Mouse (Mus musculus) thymus, postnatal 36 days (tissue): ENCODE data around the gene Bpifb2.
A peak's percentile ranks its signal among the peaks of the same experiment; 100 is the strongest.
"Not testable (repeated sequence)": the region's sequence is repeated elsewhere in the genome, so short reads cannot be mapped to it uniquely, and the experiment has no call there.

Source experiments
- DNase-seq, 2 experiments: peaks; one replicate each; pipeline ENCODE4 v3.0.0; 2022; ENCODE audit warnings: mixed read lengths in 2 of 2

Bpifb2 gene

DNA sequence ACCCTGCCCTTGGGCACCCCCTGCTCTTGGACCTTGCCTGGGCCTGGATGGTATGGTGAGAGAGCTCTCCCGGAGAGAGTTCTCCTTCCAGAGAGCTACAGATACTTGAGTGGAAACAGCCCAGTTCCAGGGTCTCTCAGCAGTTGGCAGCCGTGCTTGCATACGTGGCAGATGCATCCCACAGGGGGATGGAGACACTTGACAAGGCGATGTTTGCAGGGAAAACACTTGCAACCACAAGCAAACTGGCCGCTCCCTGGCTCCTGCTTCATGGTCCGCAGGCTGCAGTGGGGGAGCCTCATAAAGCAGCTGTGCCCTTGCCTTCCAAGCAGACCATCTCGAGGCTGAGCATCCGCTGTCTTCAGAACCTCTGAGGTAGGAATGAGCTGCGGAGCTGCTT, at the start of gene Bpifb2:
Gene Bpifb2 (plus strand): TSS at position 301 of the 400 bp plus-strand sequence.
- no peak for DNase-seq

DNA sequence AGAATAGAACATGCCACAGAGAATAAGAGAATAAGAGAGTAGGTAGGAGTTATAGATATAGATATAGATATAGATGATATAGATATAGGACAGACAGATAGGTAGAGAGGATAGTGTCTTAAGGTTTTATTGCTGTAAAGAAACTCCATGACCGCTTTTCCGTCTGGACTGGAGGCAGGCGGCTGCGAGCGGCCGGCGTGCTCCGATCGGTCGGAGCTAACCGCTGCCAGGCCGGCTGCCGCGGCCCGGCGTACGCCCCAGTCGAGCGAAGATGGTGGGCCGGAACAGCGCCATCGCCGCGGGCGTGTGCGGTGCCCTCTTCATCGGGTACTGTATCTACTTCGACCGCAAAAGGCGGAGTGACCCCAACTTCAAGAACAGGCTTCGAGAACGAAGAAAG, 48.9 kb upstream of the Bpifb2 start:
- not testable (repeated sequence) for DNase-seq

DNA sequence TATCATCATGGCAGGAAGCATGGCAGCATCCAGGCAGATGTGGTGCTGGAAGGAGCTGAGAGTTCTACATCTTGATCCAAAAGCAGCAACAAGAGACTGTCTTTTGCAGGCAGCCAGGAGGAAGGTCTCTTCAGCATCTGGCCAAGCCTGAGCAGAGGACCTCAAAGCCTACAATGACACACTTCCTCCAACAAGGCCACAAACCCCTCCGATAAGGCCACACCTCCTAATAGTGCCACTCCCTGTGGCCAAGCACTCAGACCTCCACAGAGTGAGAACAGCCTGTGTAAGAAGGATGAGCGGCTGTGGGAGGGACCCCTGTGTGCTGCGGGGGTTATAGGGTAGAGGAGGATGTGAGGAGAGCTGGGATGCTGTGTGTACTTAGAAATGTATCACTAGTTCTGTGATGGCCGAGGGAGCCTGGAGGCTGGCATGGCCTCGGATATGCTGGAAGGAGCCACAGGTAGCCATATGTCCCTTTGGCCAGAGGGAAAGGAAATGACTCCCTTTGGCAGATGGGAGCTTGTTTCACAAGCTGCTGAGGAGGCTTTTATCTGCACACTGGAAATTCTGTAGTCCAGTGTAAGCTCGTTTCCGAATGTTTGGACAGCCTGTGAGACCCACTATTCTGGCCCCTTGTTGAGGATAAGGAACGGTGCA, 47.5 kb upstream of the Bpifb2 start:
- no peak for DNase-seq

DNA sequence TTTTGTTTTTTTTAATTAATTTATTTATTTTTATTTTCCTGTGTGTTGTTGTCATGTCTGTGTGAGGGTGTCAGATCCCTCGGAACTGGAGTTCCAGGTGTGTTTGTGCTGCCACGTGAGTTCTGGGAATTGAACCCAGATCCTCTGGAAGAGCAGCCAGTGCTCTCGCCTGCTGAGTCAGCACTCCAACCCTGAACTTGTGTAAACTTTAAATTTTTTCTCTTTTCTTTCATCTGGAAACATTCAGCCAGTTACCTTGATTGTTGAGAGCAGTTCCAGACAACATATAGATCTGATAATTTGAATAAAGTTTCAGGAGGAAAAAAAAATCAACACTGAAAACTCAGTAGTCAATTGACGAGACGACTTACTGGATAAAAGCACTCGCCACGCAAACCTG, 46.1 kb upstream of the Bpifb2 start:
- DNase-seq = no peak

DNA sequence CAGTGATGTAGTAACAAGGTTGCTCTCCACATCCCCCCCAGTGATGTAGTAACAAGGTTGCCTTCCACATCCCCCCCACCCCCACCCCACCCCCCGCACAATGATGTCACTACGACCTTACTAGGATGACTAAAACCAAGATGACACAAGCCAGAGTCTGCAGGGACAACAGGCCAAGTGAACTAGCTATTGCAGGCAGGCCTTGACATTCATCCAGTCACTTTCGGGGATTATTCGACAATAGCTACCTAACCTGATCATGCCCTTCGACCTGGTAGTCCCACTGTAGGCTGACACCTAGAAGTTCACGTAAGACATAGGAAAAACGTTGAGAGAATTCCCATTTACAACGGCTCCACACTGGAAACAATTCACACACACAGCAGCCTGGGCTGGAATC, 41.6 kb upstream of the Bpifb2 start:
- DNase-seq = no peak

DNA sequence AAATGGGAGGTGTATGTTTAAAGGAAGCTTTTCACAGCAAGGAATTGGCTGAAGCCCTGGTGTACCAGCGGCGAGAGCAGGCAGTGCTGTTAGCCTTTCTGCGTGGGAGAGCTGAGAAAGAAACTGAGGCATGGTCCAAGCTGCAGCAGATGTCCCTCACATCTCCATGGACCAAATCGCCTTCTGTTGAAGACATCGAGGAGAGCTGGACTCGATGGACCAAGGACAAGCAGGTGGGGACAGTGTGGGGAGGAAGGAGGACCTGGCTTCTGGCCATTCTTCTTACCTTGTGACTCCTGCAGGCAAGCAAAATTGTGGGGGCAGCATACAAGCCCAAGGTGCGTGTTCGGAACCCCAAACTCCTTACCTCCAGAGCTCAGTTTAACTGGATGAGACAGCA, 32.0 kb upstream of the Bpifb2 start:
- DNase-seq = no peak

DNA sequence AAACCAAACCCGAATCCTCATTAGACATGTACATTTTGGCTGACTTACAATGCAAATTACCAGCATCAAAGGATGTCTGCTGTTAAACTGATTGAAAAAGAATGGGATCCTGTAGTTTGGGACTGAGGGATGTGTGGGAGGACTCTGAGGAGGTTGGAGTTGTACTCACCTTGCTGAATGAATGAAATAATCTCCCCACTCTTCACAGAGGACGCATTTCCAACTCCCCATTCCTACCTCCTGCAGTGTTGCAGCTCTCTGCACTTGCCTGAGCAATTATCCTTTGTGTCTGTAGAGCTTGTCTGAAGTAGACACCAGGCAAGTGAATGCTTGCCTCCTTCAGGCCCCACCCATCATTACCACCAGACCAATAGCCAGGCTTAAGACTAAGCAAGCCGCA, 26.5 kb upstream of the Bpifb2 start:
- no peak for DNase-seq

DNA sequence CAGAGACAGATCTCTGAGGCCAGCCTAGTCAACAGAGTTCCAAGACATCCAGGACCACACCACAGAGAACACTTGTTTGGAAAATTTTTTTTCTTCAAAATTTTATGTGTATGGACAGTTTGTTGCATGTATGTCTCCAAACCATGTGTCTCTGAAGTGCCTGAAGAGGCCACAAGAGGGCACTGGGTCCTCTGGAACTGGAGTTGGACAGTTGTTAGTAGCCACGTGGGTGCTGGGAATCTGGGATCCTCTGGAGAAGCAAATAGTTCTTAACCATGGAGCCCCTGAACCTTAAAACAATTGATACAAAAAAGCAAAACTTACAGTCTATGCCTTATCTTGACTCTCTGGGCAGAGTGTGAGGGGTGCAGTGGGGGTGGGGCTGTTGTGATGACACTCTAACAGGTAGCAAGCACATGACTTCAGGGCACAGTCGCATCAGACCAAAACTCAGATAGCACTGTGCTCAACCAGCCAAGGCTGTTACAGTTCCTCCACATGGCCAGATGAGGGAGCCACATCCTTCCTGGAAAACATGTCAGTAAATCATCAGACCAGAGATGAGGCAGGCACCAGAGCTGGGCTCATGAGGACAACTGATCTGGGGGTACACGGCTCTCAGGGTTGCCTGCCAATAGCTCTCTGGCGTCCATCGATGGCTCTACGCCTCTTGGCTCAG, 24.4 kb upstream of the Bpifb2 start:
- no peak for DNase-seq

DNA sequence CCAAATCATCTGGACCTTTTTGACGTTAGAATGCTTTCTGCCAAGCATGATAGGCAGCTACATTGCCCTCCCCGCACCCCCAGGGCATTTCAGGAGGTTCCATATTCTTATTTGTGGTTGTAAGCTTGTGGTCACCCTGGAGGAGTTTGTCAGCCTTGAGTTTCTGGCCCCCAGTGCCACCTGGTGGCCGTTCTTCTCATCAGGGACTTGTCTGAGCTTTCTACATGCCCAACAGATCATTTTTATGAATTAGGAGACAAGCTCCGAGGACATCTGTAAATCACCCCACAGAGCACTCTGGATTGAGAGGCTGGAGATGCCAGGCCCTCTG, 23.9 kb upstream of the Bpifb2 start:
- peak; percentile 40 to 45 for DNase-seq

DNA sequence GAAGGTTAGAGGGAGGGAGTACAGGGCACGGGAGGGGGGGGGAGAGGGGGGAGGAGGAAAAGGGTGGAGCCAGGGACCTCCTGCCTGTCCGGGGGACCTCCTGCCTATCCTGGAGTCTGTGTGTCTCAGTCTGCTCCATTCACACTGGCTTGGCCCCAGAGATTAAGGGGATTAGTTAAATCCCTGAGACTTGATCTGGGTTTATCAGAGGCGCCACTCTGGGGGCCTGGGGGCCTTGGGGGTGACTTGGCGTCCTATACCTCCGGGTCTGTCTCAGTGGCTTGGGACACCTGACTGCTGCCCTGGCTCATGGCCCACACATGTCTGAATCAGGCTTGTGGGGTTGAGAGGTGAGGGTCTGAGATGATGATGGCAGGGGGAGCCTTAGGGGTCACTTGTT, 21.3 kb upstream of the Bpifb2 start:
- no peak for DNase-seq

DNA sequence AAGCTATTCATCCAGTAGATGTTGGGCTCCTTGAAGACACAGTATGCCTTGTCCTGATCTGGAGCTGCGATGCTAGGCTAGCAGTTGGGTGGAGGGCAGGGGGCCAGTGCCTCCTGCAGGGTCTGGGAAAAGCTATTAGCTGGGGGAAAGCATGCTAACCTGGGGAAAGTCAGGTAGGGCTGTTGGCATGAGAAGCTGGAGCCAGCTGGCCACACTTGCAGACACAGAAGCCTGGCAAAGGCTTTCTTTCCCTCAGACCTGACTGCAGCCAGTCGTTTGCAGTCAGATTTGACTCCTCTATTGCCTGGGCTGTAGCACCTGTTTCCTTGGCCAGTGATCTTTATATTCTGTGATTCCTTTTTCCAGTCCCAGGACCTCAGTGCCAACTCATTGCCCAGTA, 15.3 kb upstream of the Bpifb2 start:
- DNase-seq = no peak

DNA sequence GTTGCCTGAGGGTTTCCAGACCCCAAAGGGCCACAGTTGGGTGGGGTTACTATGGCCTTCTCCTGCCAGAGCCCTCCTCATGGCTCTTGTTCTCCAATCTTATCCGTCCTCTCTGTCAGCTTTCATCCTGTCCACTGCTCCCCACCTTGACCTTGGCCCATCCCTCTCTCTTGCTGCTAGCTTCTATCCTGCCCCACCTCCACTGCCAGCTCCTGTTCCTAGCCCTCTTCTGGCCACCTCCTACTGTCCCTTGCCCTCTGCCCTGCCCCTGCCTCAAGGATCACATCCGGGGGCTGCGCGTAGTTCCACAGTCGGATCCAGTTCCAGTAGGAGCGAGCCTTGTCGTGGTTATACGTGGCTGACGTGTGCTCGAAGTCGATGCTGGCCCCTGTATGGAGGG, 14.5 kb upstream of the Bpifb2 start:
- DNase-seq = no peak

DNA sequence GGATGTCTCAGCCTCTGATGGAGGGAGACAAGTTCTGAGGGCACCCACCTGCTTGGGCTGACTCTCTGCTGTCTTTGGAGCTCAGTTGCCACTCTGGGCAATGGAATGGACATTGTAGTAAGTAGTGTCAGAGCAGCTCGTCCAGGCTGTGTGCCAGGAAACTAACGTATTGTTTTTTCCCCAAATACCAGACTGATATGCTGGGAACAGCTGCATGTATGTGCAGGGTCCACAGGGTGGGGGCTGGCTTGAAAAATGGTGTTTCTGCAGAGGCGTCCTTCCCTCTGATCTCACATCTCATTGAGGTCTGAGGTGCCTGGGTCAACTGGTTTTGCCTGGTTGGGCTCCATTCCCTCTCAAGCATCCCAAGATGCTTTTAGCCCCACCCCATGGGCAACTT, 14.1 kb upstream of the Bpifb2 start:
- no peak for DNase-seq

DNA sequence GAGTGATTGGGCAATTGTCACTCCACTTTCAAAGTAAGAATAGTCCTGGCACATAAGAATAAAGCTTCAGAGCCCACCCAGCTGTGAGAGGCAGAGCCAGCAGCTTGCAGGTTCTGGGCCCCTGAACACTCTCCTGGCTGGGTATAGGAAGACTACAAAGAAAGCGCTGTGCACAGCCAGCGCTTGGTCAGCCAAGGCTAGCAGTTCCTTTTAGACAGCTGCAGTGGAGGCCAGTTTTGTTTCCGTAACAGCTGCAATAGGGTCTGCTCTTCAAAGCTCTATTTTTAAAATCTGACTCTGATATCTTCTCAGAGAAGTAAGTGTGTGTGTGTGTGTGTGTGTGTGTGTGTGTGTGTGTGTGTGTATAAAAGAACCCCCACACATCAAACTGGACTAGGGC, 12.9 kb upstream of the Bpifb2 start:
- DNase-seq = no peak

DNA sequence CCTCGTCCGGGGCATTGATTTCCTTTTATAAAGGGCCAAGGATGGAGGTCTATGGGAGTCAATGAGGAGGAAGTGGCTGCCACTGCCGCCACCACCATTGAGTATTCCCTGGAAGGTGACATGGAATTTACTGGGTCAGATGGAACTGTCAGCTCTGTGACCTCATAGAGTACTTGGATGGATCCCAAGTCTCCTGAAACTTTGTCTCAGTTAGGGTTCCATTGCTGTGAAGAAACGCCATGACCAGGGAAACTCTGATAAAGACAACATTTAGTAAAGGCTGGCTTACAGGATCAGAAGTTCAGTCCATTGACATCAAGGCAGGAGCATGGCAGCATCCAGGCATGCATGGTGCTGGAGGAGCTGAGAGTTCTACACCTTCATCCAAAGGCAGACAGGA, 3.9 kb upstream of the Bpifb2 start, which contains the start of gene Sun5:
Gene Sun5 (minus strand): TSS at position 101 of the 400 bp plus-strand sequence.
- DNase-seq = no peak

DNA sequence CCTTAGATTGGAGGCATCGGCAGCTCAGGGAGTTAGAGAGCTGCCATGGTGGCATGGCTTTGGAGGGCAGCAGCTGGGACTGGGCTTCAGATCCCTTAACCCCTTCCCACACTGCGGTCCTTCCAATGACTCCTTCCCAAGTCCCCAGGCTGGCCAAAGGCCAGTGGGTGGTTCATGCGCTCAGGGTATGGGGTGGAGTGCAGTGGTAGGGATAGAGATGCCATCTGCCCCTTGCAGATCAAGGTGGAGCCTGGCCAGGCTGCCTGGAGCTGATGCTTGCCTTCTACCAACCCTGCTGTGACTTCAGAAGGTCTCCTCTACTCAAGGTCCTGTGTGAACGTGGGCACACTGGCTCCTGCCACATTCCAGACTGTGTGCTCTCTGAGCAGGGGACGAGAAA, 24.3 kb downstream of the Bpifb2 start:
- DNase-seq = no peak

DNA sequence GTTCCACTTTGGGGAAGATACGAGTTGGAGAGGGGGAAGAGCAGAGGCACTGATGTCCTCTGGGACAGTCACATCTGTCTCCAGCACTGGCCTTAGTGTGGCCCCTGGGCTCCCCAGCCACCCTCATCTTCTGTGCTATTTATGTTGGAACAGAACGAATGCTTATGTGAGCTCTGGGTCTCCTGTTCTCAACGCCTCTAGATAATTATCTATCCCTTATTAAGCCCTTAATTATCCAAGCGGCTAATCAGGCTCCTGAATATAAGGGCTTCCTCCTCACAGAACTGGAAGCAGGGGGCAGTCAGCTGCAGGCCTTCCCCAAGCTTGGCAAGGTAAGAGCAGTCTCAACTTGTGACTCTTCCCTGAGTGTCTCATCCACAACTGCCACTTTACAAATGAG, 25.2 kb downstream of the Bpifb2 start, which contains the start of gene Bpifb6:
Gene Bpifb6 (plus strand): TSS at position 301 of the 400 bp plus-strand sequence.
- no peak for DNase-seq

DNA sequence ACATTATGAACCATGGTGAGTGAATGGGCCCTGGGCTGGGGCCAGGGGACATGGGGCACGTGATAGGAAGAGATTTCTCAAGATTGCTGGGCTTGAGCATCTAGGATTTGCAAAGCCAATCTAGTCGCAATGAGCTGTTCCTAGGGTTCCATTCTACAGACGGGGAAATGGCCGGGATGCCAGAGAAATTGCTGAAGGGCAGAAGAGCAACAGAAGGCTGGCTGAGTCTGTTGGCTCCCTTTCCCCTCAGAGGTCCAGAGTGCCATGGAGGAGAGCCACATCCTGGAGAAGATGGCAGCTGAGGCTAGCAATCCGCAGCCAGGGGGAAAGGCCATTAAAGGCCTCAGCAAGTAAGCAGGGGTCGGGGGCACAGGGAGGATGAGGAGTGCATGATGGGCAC, 27.9 kb downstream of the Bpifb2 start:
- DNase-seq = no peak

DNA sequence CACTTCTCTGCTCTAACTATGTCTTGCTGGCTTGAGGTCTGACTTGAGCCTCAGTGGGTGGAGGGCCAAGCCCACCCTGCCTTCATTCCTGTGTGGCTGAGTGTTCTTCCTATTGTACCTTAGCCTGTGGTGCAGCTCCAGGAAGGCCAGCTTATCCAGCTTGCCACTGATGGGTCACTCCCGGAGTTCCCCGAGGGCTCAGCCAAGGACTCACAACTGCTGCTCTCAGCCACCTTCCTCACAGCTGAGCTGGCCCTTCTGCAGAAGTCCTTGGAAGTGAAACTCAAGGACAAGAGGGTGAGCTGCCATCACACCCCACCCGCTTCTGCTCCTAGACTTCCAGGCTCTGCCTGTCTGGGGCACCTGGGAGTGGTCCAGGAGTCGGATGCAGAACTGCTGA, 31.8 kb downstream of the Bpifb2 start:
- DNase-seq = no peak

DNA sequence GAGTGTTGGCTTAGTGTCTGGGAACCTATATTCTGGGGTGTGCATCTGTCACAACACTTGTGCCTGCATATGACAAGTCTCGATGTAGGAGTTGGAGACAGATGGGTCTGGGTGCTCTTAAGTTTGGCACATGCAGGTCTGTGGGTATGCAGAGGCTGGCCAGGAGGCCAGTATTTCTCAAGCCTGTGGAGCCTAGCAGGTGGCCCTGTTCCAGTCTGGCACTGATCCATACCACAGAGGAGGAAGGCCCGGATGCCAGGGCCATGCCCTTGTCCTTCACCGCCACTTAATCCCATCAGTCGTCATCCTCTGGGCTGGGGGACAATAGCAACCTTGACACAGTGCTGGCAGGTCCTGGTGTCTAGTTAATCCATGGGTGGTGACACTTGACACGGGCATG, 39.3 kb downstream of the Bpifb2 start:
- no peak for DNase-seq

DNA sequence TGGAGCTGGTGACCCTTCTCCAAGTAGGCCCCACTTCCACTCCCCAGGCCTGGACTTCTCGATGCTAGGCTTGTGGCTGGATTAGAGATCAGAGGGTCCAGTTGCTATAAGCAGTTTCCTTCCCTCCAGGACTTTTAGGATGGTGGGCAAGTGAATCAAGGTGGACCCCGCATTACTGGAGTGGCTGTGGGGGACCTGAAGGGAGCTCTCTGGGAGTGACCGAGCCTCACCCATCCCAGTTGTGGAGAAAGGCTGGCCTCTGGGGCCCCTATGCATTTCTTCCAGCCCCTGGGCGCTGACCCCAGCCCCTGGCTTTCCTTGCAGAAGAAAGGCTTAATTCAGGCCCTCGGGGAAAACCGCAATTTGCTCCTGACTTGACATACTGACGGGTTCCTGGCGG, 43.1 kb downstream of the Bpifb2 start, which contains the start of gene Bpifb3:
Gene Bpifb3 (plus strand): TSS at position 301 of the 400 bp plus-strand sequence.
- no peak for DNase-seq

DNA sequence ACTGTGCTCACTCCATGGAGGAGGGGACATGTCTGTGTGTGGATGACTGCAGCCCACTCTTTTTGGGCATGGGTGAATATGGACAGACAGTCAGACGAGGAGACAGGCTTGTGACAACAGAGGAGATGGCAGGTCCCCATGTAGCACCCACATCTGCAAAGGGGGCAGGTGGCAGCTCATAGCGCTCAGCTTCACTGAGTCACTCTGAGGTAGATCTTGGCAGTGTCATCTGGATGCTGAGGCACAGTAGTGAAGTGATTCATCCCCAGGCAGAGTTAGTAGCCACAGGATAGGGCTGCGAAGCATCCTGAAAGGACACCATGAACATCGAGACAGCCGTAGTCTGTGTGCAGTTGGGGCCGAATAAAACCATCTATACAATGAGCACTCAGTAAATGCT, 46.4 kb downstream of the Bpifb2 start:
- no peak for DNase-seq

DNA sequence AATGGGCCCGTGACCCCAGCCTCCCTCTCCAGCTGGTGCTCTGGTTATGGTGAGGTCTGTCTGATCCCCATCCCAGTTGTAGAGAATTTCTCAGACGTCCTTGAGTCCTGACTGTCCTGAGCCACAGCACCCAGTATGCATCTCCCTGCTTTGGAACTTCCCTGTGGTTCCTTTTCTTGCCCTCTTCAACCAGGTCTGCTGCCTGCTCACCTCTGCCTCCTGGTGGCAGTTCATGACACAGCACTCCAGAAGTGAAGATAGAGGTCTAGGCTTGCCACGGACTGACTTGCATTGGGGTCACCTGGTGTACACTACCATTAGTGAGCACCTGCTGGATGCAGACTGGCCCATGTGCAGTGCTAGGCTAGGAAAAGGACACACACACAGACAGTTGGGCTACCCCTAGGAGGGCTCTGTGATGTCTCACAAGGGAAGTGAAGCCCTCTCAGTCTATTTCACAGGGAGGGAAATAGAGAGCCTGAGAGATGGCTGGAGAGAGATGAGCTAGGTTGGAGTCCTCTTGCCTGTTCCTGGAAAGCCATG, 55.1 kb downstream of the Bpifb2 start:
- peak; percentile 37 to 47 for DNase-seq

DNA sequence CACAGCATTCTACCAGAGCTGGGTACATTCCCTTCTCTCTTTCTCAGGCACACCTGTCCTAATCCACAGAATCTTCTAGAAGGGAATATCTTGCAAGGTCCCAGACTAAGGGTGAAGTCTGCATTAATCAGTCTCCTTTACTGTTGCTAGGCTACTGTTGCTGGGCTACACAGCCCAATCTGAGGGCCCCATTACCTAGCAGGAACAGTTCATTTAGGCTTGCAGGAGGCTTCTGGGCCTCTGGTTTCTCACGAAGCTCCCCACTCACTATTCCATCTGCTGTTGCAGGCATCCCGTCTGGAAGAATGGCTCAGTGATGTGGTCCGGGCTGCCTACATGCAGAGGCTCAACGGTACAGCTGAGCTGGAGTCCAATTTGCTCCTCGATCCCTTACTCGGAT, 56.3 kb downstream of the Bpifb2 start:
- no peak for DNase-seq

DNA sequence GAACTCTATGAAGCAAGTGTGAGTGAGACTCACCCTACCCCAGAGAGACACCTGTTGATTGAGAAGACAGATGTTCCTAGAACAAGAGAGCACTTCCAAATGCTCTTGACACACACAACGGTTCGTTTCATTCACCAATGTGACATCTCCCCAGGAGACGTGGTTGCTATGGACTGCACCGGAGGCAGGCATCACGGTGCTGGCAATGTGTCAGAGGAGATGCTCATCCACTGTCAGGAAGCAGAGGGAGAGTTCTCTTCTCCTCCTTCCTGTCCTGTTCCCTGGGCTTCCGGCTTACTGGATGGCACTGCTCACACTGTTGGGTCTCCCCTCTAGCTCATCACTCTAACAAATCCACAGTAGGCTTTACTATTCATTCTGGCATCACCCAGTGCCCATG, 58.5 kb downstream of the Bpifb2 start:
- no peak for DNase-seq
